ENCODE assay signal across 8 mouse cellular contexts in the genomic region with DNA sequence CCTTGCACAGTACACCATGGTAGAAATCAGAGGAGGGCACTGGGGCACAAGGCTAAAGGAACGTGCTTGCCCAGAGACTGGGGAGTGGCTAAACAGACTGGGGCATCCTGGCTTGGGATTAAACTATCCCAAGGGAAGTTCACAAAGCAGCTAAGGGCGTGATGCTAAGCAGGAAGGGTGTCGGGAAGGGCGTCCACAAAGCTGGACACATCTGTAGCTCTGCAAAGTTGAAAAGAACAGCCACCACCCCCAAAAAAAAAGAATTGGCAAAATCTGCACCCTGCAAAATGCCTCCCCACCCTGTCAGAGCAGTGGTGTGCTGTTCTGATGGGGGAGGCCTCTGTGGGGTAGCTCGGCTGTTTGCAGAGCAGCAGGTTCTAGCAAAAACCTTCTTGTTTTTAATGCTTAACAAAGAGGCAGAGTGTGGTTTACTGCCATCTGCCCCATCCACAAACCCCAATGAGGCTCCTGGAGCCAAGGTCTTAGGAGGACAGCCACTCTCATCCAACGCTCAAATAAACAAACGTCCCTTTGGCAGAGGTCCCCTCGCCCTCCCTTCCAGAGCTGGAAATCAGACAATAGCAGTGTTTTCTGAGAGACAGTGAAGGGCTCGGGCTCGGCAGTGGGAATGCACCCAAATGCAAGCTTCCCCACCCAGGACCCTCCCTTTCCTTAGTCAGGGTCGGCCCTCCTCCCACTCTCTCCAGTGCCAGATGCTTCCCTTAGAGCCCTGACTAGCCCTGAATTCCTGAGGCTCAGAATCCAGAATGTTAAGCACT. TPM values are rescaled to one million over a fixed set of nuclear protein-coding genes. Genes with fewer than 3 reads are reported as not detected.
DNase-seq lines count a peak whose midpoint lies in the region; ATAC-seq lines count a peak whose summit lies in the region.

No protein-coding gene starts in this region.

- no peaks in the 10 kb centered on the region for H3K27me3 ChIP-seq in embryonic facial prominence, embryonic 14.5 days (replicated peaks; ENCODE audit: control insufficient read depth, insufficient read depth, low read length)
- H3K27me3 ChIP-seq in heart, embryonic 15.5 days, result no peaks in the 10 kb centered on the region

- 34% methylated on average over 11 of the region's 11 CpGs for WGBS in embryonic facial prominence, embryonic 14.5 days
- 44% methylated on average over 11 of the region's 11 CpGs for WGBS in heart, embryonic 15.5 days

- no peaks in the 10 kb centered on the region for H3K9me3 ChIP-seq in embryonic facial prominence, embryonic 14.5 days (ENCODE audit: control insufficient read depth, low read length)
- H3K9me3 ChIP-seq in heart, embryonic 15.5 days (replicated peaks), result no peaks in the 10 kb centered on the region

- no peaks in the 10 kb centered on the region for H3K36me3 ChIP-seq in embryonic facial prominence, embryonic 14.5 days (ENCODE audit: control insufficient read depth, insufficient read depth, low read length)
- no peaks in the 10 kb centered on the region for H3K36me3 ChIP-seq in heart, embryonic 15.5 days

- DNase-seq in right cerebral cortex, postnatal 4 days, result peak; percentile 37
- DNase-seq in right cerebral cortex, adult 2 months (ENCODE audit: low spot score in 2 of 2), result no peak
- peak; percentile 87 for DNase-seq in embryonic facial prominence, embryonic 14.5 days (ENCODE audit: low spot score)
- DNase-seq in kidney, postnatal 10 days, result peak; percentile 80
- DNase-seq in lung, postnatal 36 days, result peak; percentile 90
- peak; percentile 74 to 81 for DNase-seq in urinary bladder, postnatal 4 days (ENCODE audit: low spot score in 2 of 2)

- peaks cover 27% of the 10 kb centered on the region for H3K4me1 ChIP-seq in embryonic facial prominence, embryonic 14.5 days (ENCODE audit: control insufficient read depth, insufficient read depth, low read length)
- peaks cover 42% of the 10 kb centered on the region for H3K4me1 ChIP-seq in heart, embryonic 15.5 days (replicated peaks)

- H3K9ac ChIP-seq in embryonic facial prominence, embryonic 14.5 days (ENCODE audit: low read depth, low read length), result no peak overlapping the region; the same call in 1 of the 2 replicates
- H3K9ac ChIP-seq in heart, embryonic 15.5 days, result no peak overlapping the region

- H3K4me2 ChIP-seq in embryonic facial prominence, embryonic 14.5 days (ENCODE audit: low read depth, low read length), result no peak overlapping the region
- peak overlapping the region; percentile 3; the same call in 1 of the 2 replicates for H3K4me2 ChIP-seq in heart, embryonic 15.5 days

- no peak overlapping the region for H3K4me3 ChIP-seq in embryonic facial prominence, embryonic 14.5 days (ENCODE audit: low read depth, low read length)
- no peak overlapping the region for H3K4me3 ChIP-seq in heart, embryonic 15.5 days

- ATAC-seq in embryonic facial prominence, embryonic 14.5 days (ENCODE audit: low read depth), result peak; percentile 77
- ATAC-seq in heart, embryonic 15.5 days (replicated peaks; ENCODE audit: insufficient number of reproducible peaks, insufficient read depth, low FRiP score, low read depth), result peak; percentile 57
- ATAC-seq in CD4-positive, CD25-positive, alpha-beta regulatory T cell, adult 4 months, result no peak

- peak overlapping the region; percentile 82 for H3K27ac ChIP-seq in embryonic facial prominence, embryonic 14.5 days (replicated peaks; ENCODE audit: low read depth, low read length)
- H3K27ac ChIP-seq in heart, embryonic 15.5 days, result peak overlapping the region; percentile 85

RNA-seq across cellular contexts. Expression of a gene that starts 12.2 kb away (rescaled TPM):
- 8.8 and 9.2 TPM in 2 replicates for polyA plus RNA-seq in embryonic facial prominence, embryonic 14.5 days (2014; fragmentation: Nextera tagmentation; extraction: Ambion mirVana)
- 14.1 and 17.4 TPM in 2 replicates for polyA plus RNA-seq in heart, embryonic 15.5 days (2015; fragmentation: Nextera tagmentation; extraction: Ambion mirVana)
- polyA plus RNA-seq in CD4-positive, CD25-positive, alpha-beta regulatory T cell, adult 4 months (2017; shearing (Covaris generic)), result under 1 TPM; 0.89 to 0.98 TPM

RNA-seq across cellular contexts. Expression of a gene that starts 17.9 kb away (rescaled TPM):
- 0.69 and 1.0 TPM in 2 replicates for polyA plus RNA-seq in embryonic facial prominence, embryonic 14.5 days (2014; fragmentation: Nextera tagmentation; extraction: Ambion mirVana)
- not detected in 2 replicates for polyA plus RNA-seq in heart, embryonic 15.5 days (2015; fragmentation: Nextera tagmentation; extraction: Ambion mirVana)
- polyA plus RNA-seq in CD4-positive, CD25-positive, alpha-beta regulatory T cell, adult 4 months (2017; shearing (Covaris generic)), result not detected

Comparison
In these comparisons a context has a peak if more than half of its experiments do, and no peak if none do; other contexts are left out.
1. DNase-seq: peak in right cerebral cortex, postnatal 4 days (single experiment), embryonic facial prominence, embryonic 14.5 days (single experiment), kidney, postnatal 10 days (single experiment), lung, postnatal 36 days (single experiment) and urinary bladder, postnatal 4 days (2 of 2); none in right cerebral cortex, adult 2 months (0 of 2).